Mouse (Mus musculus) induced T-regulatory cell, adult 2 months (primary cell): ENCODE measurements around the gene Dgat2.

Experiments
- DNase-seq: peaks from one replicate; pipeline ENCODE4 v3.0.0-alpha.2; 2012; ENCODE audit warnings: low read depth

Dgat2 gene

DNA sequence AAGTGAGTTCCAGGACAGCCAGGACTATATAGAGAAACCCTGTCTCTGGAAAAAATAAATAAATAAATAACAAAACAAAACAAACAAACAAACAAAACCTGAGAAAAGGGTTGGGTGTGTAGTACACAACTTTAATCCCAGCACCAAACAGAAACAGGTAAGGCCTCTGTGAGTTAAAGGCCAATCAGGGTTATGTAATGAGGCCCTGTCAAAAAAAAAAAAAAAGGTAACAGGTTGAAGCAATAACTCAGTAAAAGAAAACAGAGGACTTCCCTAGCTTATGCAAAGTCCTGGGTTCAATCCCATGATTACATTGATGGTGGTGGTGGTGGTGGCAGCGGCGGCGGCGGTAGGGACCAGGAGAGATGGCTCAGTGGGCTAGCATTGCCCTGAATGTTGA, 45.0 kb downstream of the Dgat2 start:
- no peak for DNase-seq

DNA sequence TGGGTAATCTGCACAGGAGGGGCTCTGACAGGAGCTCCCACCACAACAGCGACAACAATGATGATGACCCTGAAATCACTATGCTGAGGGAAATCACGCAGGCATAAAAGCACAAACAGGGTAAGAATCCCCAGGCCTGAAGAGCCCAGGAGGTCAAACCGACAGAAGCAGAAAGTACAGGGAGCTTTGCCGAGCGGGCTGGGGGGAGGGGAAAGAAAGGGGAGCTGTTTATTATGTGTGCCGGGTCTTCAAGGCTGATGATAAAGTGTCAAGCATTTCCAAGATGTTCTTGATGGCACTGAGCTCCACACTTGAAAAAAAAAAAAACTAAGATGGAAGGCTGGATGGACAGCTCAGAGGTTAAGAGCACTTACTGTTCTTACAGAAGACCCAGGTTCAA, 45.7 kb downstream of the Dgat2 start:
- DNase-seq = no peak

DNA sequence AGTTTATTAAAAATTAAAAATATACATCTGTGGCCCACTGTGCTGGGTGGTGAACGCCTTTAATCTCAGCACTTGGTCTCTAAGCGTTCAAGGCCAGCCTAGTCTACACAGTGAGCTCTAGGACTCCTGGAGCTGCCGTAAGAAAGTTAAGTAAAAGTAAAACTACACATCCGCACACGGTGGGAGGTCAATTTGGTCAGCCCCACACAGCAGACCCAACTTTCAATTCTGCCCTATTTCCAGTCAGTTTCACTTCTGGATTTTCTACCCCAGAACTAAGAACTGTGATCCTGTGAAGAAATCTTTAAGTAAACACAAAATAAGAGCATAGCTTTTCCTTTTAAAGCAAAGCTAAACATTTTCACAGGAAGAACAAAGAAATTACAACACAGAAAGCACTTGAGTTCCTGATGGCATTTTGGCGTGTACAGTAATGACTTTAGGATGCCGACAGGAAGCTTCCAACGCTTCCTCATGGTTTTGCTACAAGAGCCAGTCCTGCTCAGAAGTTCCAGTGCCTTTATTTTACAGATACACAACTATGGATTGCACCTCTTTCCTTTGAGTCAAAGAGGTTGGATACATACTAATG, 48.6 kb downstream of the Dgat2 start:
- DNase-seq = no peak

DNA sequence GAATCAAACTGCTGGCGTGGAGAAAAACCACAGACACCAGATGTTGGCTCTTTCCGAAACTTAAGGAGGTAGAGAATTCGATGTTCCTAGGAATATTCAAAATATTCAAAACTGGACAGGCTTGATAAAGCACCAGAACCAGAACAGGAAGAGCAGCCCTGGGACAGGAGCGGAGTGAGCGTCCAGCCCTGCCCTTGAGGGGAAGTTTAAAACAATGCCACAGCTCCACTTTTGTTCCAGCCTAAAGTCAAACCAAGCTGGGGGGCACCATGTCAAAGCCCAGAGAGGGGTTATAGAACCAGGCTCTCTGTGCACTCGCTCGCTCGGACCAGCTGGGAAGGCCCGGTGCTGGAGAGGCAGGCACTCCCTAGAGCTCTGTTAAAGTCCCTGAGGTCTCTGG, 49.9 kb downstream of the Dgat2 start:
- no peak for DNase-seq

DNA sequence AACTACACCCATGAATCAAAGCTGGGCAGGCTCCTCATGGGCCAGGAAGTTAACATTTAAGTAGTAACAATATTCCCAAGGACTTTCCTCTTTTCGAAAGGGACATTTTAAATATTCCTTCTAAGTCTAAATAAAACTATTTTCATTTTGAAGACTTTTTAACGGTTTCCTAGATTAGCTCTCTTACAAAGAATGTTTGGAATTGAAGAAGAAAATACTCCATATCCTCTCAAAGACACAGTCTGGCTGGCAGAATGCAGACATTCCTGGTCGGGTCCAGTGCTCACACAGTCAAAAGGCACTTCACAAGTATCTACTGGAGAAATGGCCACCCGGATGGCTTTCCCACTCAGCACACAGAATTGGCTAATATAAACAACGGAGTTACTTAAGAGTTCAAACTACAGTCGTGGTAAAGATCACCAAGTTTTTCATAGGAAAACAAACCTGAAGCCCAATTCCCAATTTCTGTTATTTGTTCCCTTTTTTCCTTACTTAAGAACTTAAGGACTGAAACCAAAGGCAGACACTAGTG, 50.6 kb downstream of the Dgat2 start:
- DNase-seq = no peak

DNA sequence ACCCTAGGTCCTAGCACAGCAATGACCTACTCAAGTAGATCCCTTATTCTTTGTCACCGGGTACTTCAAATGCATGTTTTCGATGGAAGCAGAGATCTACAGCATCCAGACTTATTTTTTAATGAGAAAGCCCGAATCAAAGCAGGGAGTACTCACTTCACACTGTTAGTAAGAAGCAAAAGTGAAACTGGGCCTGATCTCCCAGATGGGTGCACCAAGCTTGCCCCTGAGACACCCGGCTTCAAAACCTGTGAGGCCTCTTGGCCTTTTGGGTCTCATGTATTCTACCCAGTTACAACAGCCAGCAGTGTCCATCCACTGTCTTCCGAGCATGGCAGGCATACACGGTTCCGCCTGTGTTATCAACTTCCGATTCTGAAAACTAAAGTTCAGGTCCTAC, 53.6 kb downstream of the Dgat2 start:
- DNase-seq = peak; percentile 65

DNA sequence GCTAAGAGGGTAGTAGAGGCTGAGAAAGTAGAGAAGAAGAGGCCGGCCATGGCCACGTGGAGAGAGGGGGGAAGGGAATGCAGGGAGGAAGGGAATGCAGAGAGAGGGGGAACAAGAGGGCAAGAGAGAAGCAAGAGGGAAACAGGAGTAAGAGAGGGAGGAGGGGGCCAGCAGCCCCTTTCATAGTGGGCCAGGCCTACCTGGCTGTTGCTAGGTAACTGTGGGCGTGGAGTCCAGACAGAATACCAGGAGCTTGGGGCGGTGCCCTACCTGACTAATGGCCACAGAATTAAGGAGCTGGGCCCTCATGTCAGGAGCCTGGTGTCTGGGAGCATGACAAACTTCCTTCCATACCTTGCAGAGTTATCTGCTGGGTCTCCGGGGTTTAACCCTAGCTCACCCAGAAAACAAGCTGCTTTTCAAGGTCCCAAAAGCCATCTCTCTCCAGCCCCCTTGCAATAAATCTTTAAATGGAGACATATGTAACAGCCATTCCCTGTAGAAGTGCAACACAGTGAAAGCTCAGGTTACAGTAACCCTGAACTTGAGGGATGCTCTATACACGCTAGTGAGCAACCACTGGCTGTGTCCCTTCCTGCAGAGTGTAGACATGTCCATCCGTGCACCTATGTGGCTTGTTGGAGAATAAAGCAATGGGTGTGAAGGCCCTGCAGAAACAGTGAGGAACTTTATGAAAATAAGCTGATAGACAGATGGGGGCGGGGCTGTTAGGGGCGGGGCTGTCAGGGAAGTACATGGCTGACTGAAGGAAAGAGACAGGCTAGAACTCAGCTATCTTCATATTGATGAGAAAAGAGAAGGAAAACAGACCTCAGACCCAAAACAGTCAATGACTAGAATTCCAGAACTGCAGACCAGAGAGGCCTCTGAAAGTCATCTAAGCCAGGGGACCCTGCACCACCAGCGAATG, 54.2 kb downstream of the Dgat2 start:
- DNase-seq = peak; percentile 45

DNA sequence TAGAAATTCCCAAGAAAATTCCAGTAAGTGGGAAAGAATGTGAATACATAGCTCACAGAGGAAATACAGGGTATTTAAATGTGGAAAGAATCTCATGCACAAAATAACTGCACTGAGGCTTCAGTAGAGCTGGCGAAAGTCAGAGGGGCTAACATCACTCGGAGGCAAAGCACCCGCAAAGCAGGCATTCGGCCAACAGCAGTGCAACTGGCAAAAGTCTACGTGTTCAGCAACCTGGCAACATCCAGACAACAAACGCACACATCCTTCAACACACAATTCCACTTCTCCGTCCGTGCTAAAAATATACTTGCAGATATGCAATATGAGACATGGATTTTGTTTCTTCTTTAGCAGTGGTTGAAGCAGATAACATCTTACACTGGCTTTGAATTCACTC, 56.5 kb downstream of the Dgat2 start:
- DNase-seq = no peak

DNA sequence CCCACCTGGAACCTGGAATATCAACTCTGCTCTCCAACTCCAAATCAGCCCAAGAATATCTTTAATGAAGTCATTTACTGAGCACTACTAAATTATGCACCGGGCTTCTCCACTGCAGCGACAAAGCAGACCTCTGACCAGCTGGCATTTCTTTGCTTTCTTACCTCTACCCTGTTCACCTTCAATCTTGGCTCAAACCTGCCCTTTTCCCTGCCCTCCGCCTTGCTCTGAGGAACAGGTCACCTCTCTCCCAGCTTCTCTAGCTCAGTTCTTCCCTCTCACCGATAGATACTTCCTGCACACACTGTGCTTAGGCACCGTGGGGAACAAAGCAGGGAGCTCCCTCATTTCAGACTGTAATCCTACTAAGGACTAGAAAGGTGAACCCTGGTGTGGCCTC, 59.9 kb downstream of the Dgat2 start:
- DNase-seq = no peak

DNA sequence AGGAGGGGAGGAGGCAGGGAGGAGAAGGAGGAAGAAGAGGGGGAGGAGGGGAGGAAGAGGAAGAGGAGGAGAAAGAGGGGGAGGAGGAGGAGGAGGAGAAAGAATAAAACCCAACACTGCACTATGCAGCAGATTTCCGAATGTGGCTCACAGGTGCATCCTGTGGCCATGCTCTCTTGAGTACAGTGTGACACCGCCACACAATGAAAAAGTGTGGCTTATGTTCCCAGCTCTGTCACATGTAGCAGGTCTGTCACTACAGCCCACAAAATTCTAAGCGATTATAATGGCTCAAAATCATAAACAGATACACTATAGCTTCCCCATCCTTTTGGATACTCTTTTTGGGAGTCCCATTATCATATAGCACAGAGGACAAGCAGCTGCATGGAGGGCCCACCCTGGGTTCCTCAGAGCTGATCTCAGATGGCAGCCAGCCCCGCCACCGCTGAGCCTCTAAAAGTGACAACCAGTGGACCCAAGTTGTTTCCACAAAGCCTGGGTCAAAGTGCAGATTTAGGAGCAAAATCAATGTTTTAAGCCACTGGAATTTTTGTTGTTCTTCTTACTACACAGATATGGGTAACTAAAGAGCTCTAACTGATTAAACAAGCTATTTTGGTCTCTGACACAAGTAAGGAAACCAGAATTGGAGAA, 61.5 kb downstream of the Dgat2 start:
- DNase-seq = no peak

DNA sequence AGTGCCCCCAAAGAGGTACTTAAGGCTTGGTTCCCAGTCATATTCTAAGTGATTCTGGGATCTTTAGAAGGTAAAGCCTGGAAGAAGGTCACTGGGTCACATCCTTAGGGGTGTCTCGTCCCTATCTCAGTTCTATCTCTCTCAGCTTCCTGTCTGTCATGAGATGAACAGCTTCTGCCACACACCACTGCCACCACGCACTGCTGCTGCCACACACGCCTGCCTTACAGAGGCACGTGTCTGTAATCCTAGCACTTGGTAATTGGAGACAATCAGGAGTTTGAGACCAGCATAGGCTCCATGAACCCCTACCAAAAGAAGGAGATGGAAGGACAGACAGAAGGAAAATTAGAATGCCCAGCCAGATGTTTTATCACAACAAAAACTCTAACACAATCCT, 62.4 kb downstream of the Dgat2 start:
- no peak for DNase-seq

DNA sequence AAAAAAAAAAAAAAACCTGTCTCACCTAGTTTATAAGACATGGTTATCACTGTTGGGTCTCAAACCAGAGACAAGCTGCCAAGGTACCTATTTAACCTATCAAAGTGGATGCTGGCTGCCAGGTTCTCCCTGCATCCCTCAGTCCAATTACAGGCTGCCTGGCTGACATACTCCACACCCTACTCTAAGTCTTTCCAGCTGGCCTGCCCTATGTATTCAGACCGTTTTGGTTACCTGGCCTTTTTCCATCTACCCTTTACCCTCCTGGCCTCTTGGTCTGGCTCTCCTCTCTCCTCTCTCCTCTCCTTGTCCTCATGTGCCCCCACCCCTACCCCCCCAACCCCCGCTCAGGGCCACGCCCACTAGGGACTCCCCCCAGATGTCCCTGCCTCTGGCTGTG, 65.7 kb downstream of the Dgat2 start:
- no peak for DNase-seq

DNA sequence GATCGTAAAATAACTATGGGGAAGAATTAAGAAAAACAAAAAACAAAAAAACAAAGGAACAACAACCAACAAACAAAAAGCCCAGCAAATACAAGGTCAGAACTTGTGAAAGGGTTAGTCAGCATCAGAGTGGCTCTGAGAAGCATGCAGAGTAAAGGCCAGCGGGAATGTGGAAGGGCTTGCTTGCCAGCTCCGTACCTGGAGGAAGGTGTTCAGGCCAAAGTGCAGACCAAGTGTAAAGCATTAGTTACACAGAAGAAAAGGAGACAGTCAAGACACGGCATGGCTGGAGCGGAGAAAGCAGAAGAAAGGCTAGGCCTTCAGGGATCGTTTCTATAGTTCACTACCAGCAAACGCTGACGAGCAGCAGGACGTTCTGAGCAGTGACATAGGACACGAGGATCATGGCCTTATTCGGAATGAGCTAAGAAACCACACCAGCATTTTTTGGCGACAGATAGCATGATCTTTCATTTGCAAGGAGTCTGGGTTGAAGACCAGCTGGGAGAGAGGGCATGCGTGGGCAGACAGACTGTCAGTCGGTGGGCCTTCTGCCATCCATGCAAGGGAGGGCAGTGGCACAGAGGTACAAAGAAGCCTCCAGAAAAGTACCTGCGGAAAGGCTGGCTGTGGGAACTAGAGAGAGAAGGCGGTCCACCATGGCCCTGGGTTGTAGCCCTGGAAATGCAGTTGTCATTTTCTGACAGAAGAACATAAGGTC, 68.4 kb downstream of the Dgat2 start:
- no peak for DNase-seq

DNA sequence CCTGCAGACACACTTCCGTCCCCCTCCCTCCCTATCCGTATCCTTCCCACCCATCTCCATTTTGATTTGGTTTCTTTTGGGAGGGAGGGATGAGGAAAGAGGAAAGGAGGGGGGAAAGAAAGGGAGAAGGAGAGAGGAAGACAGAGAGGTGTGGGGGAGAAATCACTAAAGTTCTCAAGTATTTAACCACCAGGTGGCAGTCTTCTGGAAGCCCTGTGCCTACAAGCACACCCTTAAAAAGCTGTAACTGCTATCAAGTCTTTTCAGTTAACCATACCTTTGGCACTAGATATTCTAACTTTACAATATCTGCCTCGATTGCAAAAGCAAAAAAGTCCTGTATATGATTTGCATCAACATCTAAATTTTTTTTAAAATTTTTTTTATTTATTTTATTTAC, 75.0 kb downstream of the Dgat2 start:
- DNase-seq = peak; percentile 71

DNA sequence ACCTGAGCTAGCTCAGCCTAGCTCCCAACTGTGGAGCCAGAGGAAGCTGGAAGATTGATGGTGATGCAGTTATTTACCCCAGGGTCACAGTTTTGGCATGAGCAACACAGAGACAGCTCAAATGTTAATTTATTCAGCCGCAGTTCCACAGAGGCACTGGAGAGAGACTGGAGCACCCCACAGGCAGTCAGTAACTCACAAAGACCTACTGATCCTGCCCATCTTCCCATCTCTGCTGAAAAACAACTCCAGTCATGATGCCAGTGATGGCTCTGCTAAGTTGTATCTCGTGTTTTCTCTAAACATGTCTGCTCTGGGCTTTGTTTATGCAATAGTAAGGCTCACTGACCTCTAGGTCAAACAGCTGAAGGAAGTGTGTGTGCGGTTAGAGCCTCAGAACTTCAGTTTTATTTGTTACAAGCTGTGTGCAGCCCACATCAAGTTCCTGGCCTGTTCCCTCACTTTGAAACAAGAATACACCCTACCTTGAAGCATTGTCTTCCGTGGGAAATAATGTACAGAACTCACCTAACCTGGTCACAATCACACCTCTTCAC, 75.7 kb downstream of the Dgat2 start:
- DNase-seq = no peak
